Mouse (Mus musculus) splenic B cell, adult 2 months (primary cell): ENCODE results near the gene Gja10.

Source experiments
- DNase-seq: peaks from one replicate; pipeline ENCODE4 v3.0.0-alpha.2; 2011; ENCODE audit warnings: low read depth, low spot score
- H3K27me3 ChIP-seq: 2 replicates; pipeline ENCODE4 v1.6.1; 2012; ENCODE audit warnings: mild to moderate bottlenecking, low read length, moderate library complexity, mixed read lengths; ENCODE audit not compliant: control insufficient read depth, poor library complexity, insufficient read depth, severe bottlenecking
- H3K36me3 ChIP-seq: 2 replicates; pipeline ENCODE4 v1.6.1; 2012; ENCODE audit warnings: mild to moderate bottlenecking, low read length, moderate library complexity, mixed read lengths; ENCODE audit not compliant: control insufficient read depth, poor library complexity, insufficient read depth, severe bottlenecking

The Gja10 gene

GRCm38 (mm10) chr4:32570939-32571317 lies 31.6 kb downstream of the Gja10 start:
- H3K36me3 ChIP-seq: peaks cover 1% of the 10 kb centered on the region; the same call in 1 of the 2 replicates
- no peak for DNase-seq
- H3K27me3 ChIP-seq: no peaks in the 10 kb centered on the region

- Histone ChIP-seq H3K36me3 (peaks cover 1% of the 10 kb centered on the region), H3K27me3 (no peaks in the 10 kb centered on the region)
- DNase-seq: no peak
These were observed 32.3 kb downstream of the Gja10 start for GRCm38 (mm10) chr4:32569995-32570938.

GRCm38 (mm10) chr4:32569054-32569453 lies 33.5 kb downstream of the Gja10 start:
- no peak for DNase-seq
- Histone ChIP-seq H3K36me3 (peaks cover 3% of the 10 kb centered on the region), H3K27me3 (no peaks in the 10 kb centered on the region)

- DNase-seq: peak; percentile 80
- H3K27me3 ChIP-seq: no peaks in the 10 kb centered on the region
- H3K36me3 ChIP-seq: peaks cover 15% of the 10 kb centered on the region
These were observed 37.6 kb downstream of the Gja10 start for GRCm38 (mm10) chr4:32564918-32565317.

- Histone ChIP-seq H3K27me3 (no peaks in the 10 kb centered on the region), H3K36me3 (peaks cover 14% of the 10 kb centered on the region)
- DNase-seq: peak; percentile 72
These were observed 38.1 kb downstream of the Gja10 start for GRCm38 (mm10) chr4:32564416-32564815.

GRCm38 (mm10) chr4:32562319-32563115 lies 40.0 kb downstream of the Gja10 start:
- no peaks in the 10 kb centered on the region for H3K27me3 ChIP-seq
- peaks cover 14% of the 10 kb centered on the region for H3K36me3 ChIP-seq
- no peak for DNase-seq

GRCm38 (mm10) chr4:32561555-32562095 lies 40.9 kb downstream of the Gja10 start:
- DNase-seq: no peak
- no peaks in the 10 kb centered on the region for H3K27me3 ChIP-seq

GRCm38 (mm10) chr4:32560724-32561554 lies 41.6 kb downstream of the Gja10 start:
- H3K27me3 ChIP-seq: no peaks in the 10 kb centered on the region
- DNase-seq: no peak
- H3K36me3 ChIP-seq: peaks cover 14% of the 10 kb centered on the region

More at GRCm38 (mm10) chr4:32561555-32562095, 40.9 kb downstream of the Gja10 start:
- peaks cover 14% of the 10 kb centered on the region for H3K36me3 ChIP-seq

GRCm38 (mm10) chr4:32560246-32560645 lies 42.3 kb downstream of the Gja10 start:
- H3K27me3 ChIP-seq: no peaks in the 10 kb centered on the region
- peak; percentile 41 for DNase-seq
- H3K36me3 ChIP-seq: peaks cover 14% of the 10 kb centered on the region

GRCm38 (mm10) chr4:32555506-32555905 lies 47.1 kb downstream of the Gja10 start:
- peak; percentile 65 for DNase-seq
- 0 out of 2 replicates have a peak, but pooled peaks cover 1% of the 10 kb centered on the region for H3K36me3 ChIP-seq
- no peaks in the 10 kb centered on the region for H3K27me3 ChIP-seq

GRCm38 (mm10) chr4:32551337-32551736 lies 51.2 kb downstream of the Gja10 start:
- no peaks in the 10 kb centered on the region for H3K27me3 ChIP-seq
- peak; percentile 36 for DNase-seq

GRCm38 (mm10) chr4:32549150-32549549 lies 53.4 kb downstream of the Gja10 start:
- no peaks in the 10 kb centered on the region for H3K27me3 ChIP-seq
- H3K36me3 ChIP-seq: peaks cover 4% of the 10 kb centered on the region; the same call in 1 of the 2 replicates
- DNase-seq: no peak

More at GRCm38 (mm10) chr4:32551337-32551736, 51.2 kb downstream of the Gja10 start:
- H3K36me3 ChIP-seq: peaks cover 3% of the 10 kb centered on the region; the same call in 1 of the 2 replicates
